Mouse (Mus musculus) E14TG2a.4 (cell line): Measurements from ENCODE around the gene Cpeb1.

Experiments
- CTCF ChIP-seq: conservative IDR thresholded peaks from 2 replicates; pipeline ENCODE4 v1.5.1; 2014; ENCODE audit warnings: low read length
- NANOG ChIP-seq: IDR thresholded peaks from 2 replicates; pipeline ENCODE4 v1.6.1; 2014; ENCODE audit warnings: borderline replicate concordance, low read length, mixed read lengths

DNA sequence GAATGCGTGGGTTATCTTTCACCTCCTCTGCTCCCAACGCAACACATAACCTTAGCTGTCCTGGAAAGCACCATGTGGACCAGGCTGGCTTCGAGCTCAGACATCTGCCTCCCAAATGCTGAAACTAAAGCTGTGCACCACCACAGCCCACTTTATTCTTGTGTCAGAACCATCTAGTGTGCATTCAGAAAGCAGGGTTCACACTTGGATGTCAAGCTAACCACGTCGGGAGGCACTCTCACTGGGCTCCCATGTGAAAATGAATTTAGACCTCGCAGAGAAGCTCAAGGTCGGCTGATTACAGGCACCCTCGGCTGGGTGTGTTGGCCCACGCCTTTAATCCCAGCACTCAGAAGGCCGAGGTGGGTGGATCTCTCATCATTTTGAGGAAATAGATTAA, 111.4 kb downstream of the Cpeb1 start:
- no peak for TF ChIP-seq CTCF
- no peak for TF ChIP-seq NANOG
